Mouse (Mus musculus) heart, adult 9 months (tissue): ENCODE measurements around the gene Rufy1.
"Not testable (repeated sequence)": the region's sequence is repeated elsewhere in the genome, so short reads cannot be mapped to it uniquely, and the experiment has no call there.

ENCODE experiments used
- DNase-seq, 2 experiments: peaks; one replicate each; pipeline ENCODE4 v3.0.0; 2022; ENCODE audit warnings: low spot score in 2 of 2

The Rufy1 gene

GRCm38 (mm10) chr11:50379023-50379752 is 51.7 kb downstream of the Rufy1 start:
- no peak for DNase-seq

GRCm38 (mm10) chr11:50377892-50378684 is 52.8 kb downstream of the Rufy1 start:
- peak; percentile 83 to 89 for DNase-seq

DNA sequence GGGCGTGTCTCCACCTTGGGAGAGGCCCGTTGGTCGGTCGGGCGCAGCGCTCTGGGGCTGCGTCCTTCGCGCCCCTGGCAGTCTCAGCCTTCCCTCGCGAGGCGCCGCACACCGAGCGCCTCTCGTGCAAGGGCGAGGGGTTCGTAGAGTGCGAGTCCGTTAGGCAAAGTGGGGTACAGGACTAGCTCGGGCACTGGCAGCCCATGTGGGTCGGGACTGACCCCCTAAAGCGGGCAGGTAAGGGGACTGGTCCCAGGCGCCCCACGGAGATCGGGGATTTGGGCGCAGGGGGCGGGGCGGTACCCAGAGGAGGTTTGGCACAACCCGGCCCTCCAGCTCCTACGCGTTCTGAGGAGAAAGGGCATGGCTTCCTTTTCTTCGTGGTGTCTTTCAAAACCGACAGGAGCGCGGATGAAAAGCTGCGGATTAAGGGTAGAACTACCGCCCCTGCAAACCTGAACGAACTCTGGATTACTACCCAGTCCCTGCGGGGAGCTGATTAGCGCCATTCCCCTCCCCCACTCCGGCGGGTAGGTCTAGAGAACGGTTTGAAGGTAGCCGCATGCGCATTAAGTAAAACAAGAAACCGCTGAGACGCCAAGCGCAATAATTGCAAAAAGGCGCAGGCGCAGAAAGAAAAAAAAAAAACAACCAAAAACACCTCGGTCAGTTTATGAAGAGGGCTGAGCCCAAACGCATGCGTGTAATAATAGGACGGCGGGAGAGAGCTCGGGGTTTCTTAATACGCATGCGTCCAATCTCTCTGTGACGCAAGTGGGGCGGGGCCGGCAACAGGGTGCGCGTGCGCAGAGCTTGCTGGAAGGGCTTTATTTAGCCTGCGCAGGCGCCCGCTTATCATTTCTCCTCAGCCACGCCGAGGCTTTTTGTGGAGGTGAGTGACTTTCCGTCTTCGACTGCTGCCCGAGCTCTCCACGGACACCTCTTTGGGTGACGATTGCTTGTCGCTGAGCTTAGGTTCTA is 53.7 kb downstream of the Rufy1 start, which contains the start of gene Hnrnph1:
Gene Hnrnph1 (plus strand): TSS at position 80 of the 981 bp plus-strand sequence.
- DNase-seq: peak; percentile 99

GRCm38 (mm10) chr11:50376156-50376790 is 54.7 kb downstream of the Rufy1 start:
- no peak for DNase-seq

GRCm38 (mm10) chr11:50375421-50375820 is 55.5 kb downstream of the Rufy1 start:
- no peak for DNase-seq

DNA sequence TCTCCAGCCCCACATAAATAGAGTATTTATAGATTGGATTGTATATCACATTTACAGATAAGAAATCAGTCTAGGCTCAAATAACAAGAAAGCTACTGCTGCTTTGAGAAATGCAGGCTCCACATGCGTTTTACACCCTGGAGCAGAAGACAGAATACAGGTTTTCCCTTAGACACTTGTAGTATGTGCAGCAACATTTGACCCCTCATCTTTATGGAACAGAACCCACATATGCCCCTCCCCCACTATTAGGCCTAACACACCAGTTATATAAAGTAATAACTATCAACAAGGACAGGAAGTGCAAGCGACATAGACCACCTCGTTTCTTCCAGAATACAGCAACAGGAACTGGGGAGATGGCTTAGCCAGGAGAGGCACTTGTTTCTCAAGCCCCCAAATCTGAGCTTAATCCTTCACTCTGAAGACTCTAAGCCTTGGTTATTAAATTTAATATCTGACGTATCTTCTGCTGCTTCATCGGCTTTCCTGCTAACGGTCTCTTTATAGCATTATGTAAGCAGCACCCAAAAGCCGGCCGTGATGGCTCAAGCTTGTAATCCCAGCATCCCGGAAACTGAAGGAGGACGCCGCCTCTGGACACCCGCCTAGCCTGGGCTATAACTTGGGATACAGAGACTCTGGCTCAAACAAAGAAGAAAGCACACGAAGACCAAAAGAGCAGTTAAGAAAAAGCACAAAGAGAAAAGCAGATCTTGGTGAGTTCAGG is 56.5 kb downstream of the Rufy1 start:
- no peak for DNase-seq

- no peak for DNase-seq
These were observed 57.3 kb downstream of the Rufy1 start for GRCm38 (mm10) chr11:50373621-50374020.

GRCm38 (mm10) chr11:50373086-50373485 is 57.8 kb downstream of the Rufy1 start:
- DNase-seq: no peak

DNA sequence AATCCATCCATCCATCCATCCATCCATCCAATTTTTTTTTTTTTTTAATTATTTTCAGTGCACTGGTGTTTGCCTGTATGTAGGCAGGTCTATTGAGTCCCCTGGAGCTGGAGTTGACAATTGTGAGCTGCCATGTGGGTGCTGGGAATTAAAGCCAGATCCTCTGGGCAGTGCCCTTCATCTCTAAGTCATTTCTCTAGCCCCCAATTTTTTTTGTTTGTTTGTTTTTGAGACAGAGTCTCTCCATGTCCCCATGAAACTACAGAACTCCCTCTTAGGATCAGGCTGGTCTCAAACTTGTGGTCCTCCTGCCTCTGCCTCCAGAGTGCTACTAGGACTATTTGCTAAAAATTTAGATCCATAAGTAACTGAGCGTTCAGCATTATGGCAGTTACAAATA is 59.0 kb downstream of the Rufy1 start:
- DNase-seq: no peak

- no peak for DNase-seq
These were observed 59.5 kb downstream of the Rufy1 start for GRCm38 (mm10) chr11:50371399-50371841.

- DNase-seq: no peak
These were observed 60.0 kb downstream of the Rufy1 start for GRCm38 (mm10) chr11:50370969-50371368.

DNA sequence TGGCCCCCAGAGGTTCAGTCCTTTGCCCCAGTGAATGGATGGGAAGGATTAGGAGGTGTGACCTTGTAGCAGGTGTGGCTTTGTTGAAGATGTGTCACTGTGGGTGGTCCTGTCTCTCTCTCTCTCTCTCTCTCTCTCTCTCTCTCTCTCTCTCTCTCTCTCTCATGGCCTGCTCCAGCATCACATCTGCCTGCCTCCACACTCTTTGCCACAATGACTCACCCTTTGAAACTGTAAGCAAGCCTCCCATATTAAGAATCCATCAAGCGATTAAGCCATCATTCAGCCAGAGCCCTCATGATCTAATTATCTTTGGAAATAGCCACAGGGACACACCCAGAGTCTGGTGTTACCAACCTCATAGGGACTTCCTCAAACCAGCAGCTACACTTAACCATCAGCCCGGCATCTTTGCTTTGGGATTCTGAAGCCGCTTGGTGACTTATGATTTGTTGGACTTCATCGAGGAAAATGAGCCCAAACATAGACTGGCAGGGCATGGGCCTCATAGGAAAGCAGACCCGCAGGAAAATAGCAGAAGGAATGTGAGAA is 61.5 kb downstream of the Rufy1 start:
- DNase-seq: no peak

DNA sequence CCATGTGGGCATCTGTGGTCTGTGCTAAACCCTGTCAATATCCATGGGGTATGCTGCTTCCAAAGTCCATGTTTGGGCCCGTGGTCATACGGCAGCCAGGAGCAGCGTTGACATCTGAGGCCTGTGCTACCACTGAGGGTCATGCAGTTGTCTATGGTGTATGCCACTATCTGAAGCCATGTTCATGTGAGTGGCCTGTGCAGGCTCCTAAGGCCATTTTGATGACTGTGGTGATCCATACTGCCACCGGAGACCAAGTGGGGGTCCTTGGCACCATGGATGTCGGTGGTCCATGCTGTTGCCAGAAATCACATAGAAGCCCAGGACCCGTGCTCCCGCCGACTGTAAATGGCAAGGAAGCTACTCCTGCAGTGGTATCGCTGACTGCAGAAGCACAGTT is 63.4 kb downstream of the Rufy1 start:
- DNase-seq: no peak

DNA sequence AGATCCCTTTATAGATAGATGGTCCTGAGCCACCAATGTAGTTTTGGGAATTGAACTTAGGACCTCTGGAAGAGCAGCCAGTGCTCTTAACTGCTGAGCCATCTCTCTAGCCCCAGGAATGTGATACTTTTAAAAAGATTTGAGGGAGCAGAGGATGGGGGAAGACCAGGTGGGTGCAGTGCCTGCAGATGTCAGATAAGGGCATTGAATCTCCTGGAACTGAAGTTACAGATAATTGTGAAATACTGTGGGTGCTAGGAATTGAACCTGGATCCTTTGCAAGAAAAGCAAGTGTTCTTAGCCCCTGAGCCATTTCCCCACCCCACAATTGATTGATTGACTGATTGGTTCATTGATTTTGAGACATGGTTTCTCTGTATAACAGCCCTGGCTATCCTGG is 65.6 kb downstream of the Rufy1 start:
- DNase-seq: no peak

GRCm38 (mm10) chr11:50364548-50364947 is 66.4 kb downstream of the Rufy1 start:
- peak in 1 of 2 experiments; percentile 75 for DNase-seq

DNA sequence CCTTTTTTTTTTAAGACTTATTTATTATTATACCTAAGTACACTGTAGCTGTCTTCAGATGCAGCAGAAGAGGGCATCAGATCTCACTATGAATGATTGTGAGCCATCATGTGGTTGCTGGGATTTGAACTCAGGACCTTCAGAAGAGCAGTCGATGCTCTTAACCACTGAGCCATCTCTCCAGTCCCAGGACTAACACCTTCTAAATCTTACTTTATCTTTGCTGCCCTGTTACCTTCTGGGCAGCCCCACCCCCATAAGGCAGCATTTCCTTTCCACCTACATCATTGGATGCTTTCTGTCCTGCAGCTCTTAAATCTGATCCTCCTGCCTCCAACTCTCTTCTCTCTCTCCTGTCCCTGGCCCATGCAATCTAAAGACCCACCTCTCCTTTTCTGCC is 69.6 kb downstream of the Rufy1 start:
- DNase-seq: not testable (repeated sequence)

- peak in 1 of 2 experiments; percentile 21 for DNase-seq
These were observed 71.7 kb downstream of the Rufy1 start for GRCm38 (mm10) chr11:50358950-50359861.

- DNase-seq: no peak
These were observed 75.5 kb downstream of the Rufy1 start for GRCm38 (mm10) chr11:50355395-50355794.

GRCm38 (mm10) chr11:50354851-50355250 is 76.1 kb downstream of the Rufy1 start:
- DNase-seq: no peak
